In the genomic region with DNA sequence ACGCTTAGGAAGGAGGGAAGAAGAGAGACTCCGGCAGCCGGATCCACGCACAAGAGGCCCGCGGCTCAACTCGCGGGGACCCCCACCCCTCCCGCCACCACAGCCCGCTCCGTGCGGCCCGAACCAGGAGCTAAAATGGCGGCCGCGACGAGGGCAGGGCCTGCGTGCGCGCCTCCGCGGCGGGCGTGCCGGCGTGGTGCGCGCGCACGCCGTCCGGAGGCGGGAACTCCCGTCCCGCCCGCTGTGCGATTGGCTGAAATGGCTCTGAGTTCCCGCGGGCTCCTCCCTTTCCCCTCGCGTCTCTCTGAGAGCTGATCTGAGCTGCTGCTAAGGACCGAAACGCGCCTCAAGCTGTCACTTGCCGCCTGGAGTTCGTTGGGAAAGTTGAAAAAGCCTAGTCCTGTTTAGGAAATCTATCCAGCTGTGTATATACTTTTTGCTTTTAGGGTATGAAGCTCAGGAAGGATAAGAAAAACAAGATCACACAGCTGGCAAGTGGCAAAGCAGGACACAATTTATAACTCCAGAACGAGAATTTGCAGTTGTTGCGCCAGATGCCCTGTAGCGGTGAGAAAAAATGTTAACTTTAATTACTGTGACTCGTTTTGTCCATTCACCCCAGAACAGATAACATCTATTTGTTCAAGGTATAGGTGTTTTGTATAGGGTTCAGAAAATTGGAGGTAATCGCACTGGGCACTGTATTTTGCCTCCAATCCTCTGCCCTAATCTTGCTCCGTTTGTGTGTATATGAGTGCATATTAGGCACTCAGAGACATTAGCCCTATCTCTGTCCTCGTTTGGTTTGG, we compare ENCODE assay signal across 1 mouse cellular context.
TF ChIP-seq lines count a peak whose summit lies in the region.

A gene (minus strand): TSS at position 144 of the 809 bp plus-strand sequence.

TF ChIP-seq in MEL, 35 proteins besides CTCF, POLR2A, EP300 and RAD21 (continued from another document):
- TF ChIP-seq ETS1 (IDR thresholded peaks at IDR 0.05; ENCODE audit: low read depth, low read length) (0 out of 2 replicates have a peak, but pooled peaks have one; percentile 8), USF1 (IDR thresholded peaks at IDR 0.05; ENCODE audit: low read depth, low read length) (no peak), RCOR1 (IDR thresholded peaks at IDR 0.05; ENCODE audit: low read depth, low read length) (no peak), CHD1 (IDR thresholded peaks at IDR 0.05; ENCODE audit: low read depth, low read length) (no peak)
